Mouse (Mus musculus) stomach, embryonic 15.5 days (tissue): ENCODE measurements around the gene Slc5a8. TPM values are rescaled to one million over a fixed set of nuclear protein-coding genes. Genes with fewer than 3 reads are reported as not detected.

Source experiments
- ATAC-seq: fragments of 200-750 bp; cut with Nextera tagmentation; 2 replicates; pipeline ENCODE4 v1.8.0; 2017; ENCODE audit warnings: low read depth, moderate number of reproducible peaks, moderate TSS enrichment; ENCODE audit not compliant: insufficient read depth, low FRiP score
- H3K27ac ChIP-seq: fragments of 300-500 bp; sonication (generic); 2 replicates; pipeline ENCODE4 v1.5.1; 2015; ENCODE audit warnings: mild to moderate bottlenecking, inconsistent platforms
- H3K27me3 ChIP-seq: fragments of 300-500 bp; sonication (generic); replicated peaks from 2 replicates; pipeline ENCODE4 v1.6.1; 2015; ENCODE audit warnings: inconsistent platforms
- H3K36me3 ChIP-seq: fragments of 300-500 bp; sonication (generic); 2 replicates; pipeline ENCODE4 v1.6.1; 2015; ENCODE audit warnings: inconsistent platforms
- H3K4me1 ChIP-seq: fragments of 300-500 bp; sonication (generic); 2 replicates; pipeline ENCODE4 v1.6.1; 2015; ENCODE audit warnings: inconsistent platforms
- H3K4me2 ChIP-seq: fragments of 300-500 bp; sonication (generic); 2 replicates; pipeline ENCODE4 v1.6.1; 2015; ENCODE audit warnings: mild to moderate bottlenecking, inconsistent platforms
- H3K4me3 ChIP-seq: fragments of 300-500 bp; sonication (generic); replicated peaks from 2 replicates; pipeline ENCODE4 v1.5.1; 2015; ENCODE audit warnings: inconsistent platforms
- H3K9ac ChIP-seq: fragments of 300-500 bp; sonication (generic); 2 replicates; pipeline ENCODE4 v1.6.1; 2015; ENCODE audit warnings: inconsistent platforms
- H3K9me3 ChIP-seq: fragments of 300-500 bp; sonication (generic); 2 replicates; pipeline ENCODE4 v1.6.1; 2016; ENCODE audit warnings: inconsistent platforms
- WGBS: fragments of 180-500 bp; shearing (Covaris S2); methylation state at CpG from one replicate; pipeline ENCODE4 v1.1.7; 2015; 5-methylcytosine and 5-hydroxymethylcytosine counted together
- polyA plus RNA-seq: library from polyadenylated mRNA; unstranded; fragments of >200 nt; fragmentation: Nextera tagmentation; extraction: Ambion mirVana; gene quantifications from 2 replicates; pipeline ENCODE4 v1.2.1, GENCODE M21; 2015

Slc5a8 gene
- polyA plus RNA-seq, 1 experiment from 2014 or later, result 0.10 TPM

DNA sequence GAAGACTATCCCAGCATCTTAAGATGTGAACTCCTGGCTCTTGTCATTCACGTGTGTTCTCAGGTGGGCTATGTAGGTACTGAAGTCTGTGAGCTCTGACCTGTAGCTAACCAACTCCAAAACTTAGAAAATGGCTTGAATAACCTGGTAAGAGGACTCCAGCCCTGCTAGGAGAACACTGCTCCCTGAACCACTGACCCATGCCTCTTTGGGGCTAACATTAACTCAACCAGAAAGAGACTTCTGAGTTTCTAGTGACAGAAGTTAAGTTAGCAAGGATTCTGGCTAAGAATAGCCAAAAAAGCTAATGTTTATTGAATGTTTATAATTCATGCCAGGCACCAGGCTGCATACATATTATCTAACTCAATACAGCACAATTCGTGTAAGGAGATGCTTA, 2.6 kb downstream of the Slc5a8 start:
- Histone ChIP-seq H3K27ac (no peak overlapping the region), H3K27me3 (peaks cover 25% of the 10 kb centered on the region), H3K36me3 (no peaks in the 10 kb centered on the region), H3K4me2 (no peak overlapping the region), H3K9me3 (no peaks in the 10 kb centered on the region), H3K4me1 (no peaks in the 10 kb centered on the region), H3K9ac (no peak overlapping the region), H3K4me3 (no peak overlapping the region)
- 70% methylated on average over 2 of the region's 2 CpGs for WGBS
- ATAC-seq, result no peak

GRCm38 (mm10) chr10:88891410-88891809, 5.6 kb downstream of the Slc5a8 start:
- no peak for ATAC-seq
- no peak overlapping the region for H3K4me2 ChIP-seq
- H3K9ac ChIP-seq, result no peak overlapping the region
- H3K36me3 ChIP-seq, result no peaks in the 10 kb centered on the region
- H3K27ac ChIP-seq, result no peak overlapping the region
- H3K4me1 ChIP-seq, result no peaks in the 10 kb centered on the region
- WGBS, result 79% methylated on average over 7 of the region's 7 CpGs
- no peak overlapping the region for H3K4me3 ChIP-seq
- H3K9me3 ChIP-seq, result no peaks in the 10 kb centered on the region
- peaks cover 8% of the 10 kb centered on the region for H3K27me3 ChIP-seq

GRCm38 (mm10) chr10:88892560-88893087, 6.8 kb downstream of the Slc5a8 start:
- no peaks in the 10 kb centered on the region for H3K36me3 ChIP-seq
- no peak for ATAC-seq
- WGBS, result 72% methylated on average over 8 of the region's 8 CpGs

GRCm38 (mm10) chr10:88897032-88897431, 11.2 kb downstream of the Slc5a8 start:
- no peaks in the 10 kb centered on the region for H3K27me3 ChIP-seq
- no peaks in the 10 kb centered on the region for H3K36me3 ChIP-seq
- no peak overlapping the region for H3K4me3 ChIP-seq
- WGBS, result 75% methylated on average over 6 of the region's 6 CpGs
- H3K9me3 ChIP-seq, result no peaks in the 10 kb centered on the region
- H3K4me1 ChIP-seq, result no peaks in the 10 kb centered on the region
- no peak overlapping the region for H3K4me2 ChIP-seq
- no peak overlapping the region for H3K27ac ChIP-seq
- no peak overlapping the region for H3K9ac ChIP-seq
- ATAC-seq, result no peak

More at GRCm38 (mm10) chr10:88892560-88893087, 6.8 kb downstream of the Slc5a8 start:
- Histone ChIP-seq H3K9me3 (no peaks in the 10 kb centered on the region), H3K4me2 (no peak overlapping the region), H3K27ac (no peak overlapping the region), H3K4me1 (no peaks in the 10 kb centered on the region), H3K9ac (no peak overlapping the region), H3K27me3 (0 out of 2 replicates have a peak, but pooled peaks cover under 1% of the 10 kb centered on the region), H3K4me3 (no peak overlapping the region)

- Histone ChIP-seq H3K4me1 (no peaks in the 10 kb centered on the region), H3K4me2 (no peak overlapping the region), H3K9ac (no peak overlapping the region), H3K27me3 (no peaks in the 10 kb centered on the region), H3K27ac (no peak overlapping the region), H3K9me3 (no peaks in the 10 kb centered on the region), H3K36me3 (no peaks in the 10 kb centered on the region), H3K4me3 (no peak overlapping the region)
- WGBS, result 87% methylated on average over 12 of the region's 12 CpGs
- ATAC-seq, result no peak
Measured at GRCm38 (mm10) chr10:88949649-88950296, 64.0 kb downstream of the Slc5a8 start.

GRCm38 (mm10) chr10:88950297-88950653, 64.5 kb downstream of the Slc5a8 start:
- no peak overlapping the region for H3K9ac ChIP-seq
- H3K4me3 ChIP-seq, result no peak overlapping the region
- H3K4me1 ChIP-seq, result no peaks in the 10 kb centered on the region
- H3K4me2 ChIP-seq, result no peak overlapping the region
- no peak for ATAC-seq
- WGBS, result 68% methylated on average over 4 of the region's 4 CpGs
- no peak overlapping the region for H3K27ac ChIP-seq
- H3K9me3 ChIP-seq, result no peaks in the 10 kb centered on the region
- H3K36me3 ChIP-seq, result no peaks in the 10 kb centered on the region
- H3K27me3 ChIP-seq, result no peaks in the 10 kb centered on the region

DNA sequence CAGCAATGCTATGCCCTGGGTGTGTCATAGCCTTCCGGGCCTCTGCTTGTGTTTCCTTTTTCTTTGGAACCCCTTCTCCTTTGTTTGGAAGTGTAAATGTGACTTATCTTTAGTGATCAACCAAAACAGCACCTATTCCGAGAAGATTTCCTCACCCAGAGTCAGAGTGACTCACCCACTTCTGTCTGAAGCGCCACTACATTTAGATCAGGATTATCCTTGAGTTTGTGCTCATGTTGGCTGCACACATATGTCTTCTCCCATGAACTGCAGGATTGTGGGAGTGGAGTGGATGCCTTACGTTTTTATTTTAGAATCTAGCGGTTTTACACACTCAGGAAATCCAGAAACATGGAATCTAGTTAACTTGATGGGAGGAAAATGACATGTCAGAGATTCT, 75.0 kb downstream of the Slc5a8 start:
- no peak for ATAC-seq
- no peak overlapping the region for H3K4me3 ChIP-seq
- H3K27ac ChIP-seq, result no peak overlapping the region
- no peaks in the 10 kb centered on the region for H3K4me1 ChIP-seq
- H3K9me3 ChIP-seq, result no peaks in the 10 kb centered on the region
- no peaks in the 10 kb centered on the region for H3K36me3 ChIP-seq
- no peaks in the 10 kb centered on the region for H3K27me3 ChIP-seq
- no peak overlapping the region for H3K9ac ChIP-seq
- no peak overlapping the region for H3K4me2 ChIP-seq
- 67% methylated on average over 5 of the region's 5 CpGs for WGBS

- 84% methylated on average over 5 of the region's 5 CpGs for WGBS
- no peak overlapping the region for H3K9ac ChIP-seq
- no peak for ATAC-seq
Measured at GRCm38 (mm10) chr10:88968586-88968985, 82.8 kb downstream of the Slc5a8 start.

GRCm38 (mm10) chr10:88970951-88971725, 85.3 kb downstream of the Slc5a8 start:
- Histone ChIP-seq H3K27me3 (no peaks in the 10 kb centered on the region), H3K36me3 (no peaks in the 10 kb centered on the region), H3K9me3 (no peaks in the 10 kb centered on the region), H3K27ac (no peak overlapping the region), H3K4me2 (no peak overlapping the region), H3K9ac (no peak overlapping the region), H3K4me3 (no peak overlapping the region), H3K4me1 (no peaks in the 10 kb centered on the region)
- WGBS, result 61% methylated on average over 7 of the region's 7 CpGs
- ATAC-seq, result no peak

More at GRCm38 (mm10) chr10:88968586-88968985, 82.8 kb downstream of the Slc5a8 start:
- no peak overlapping the region for H3K4me2 ChIP-seq
- no peak overlapping the region for H3K27ac ChIP-seq
- H3K27me3 ChIP-seq, result no peaks in the 10 kb centered on the region
- no peaks in the 10 kb centered on the region for H3K9me3 ChIP-seq
- no peak overlapping the region for H3K4me3 ChIP-seq
- H3K4me1 ChIP-seq, result no peaks in the 10 kb centered on the region
- no peaks in the 10 kb centered on the region for H3K36me3 ChIP-seq

DNA sequence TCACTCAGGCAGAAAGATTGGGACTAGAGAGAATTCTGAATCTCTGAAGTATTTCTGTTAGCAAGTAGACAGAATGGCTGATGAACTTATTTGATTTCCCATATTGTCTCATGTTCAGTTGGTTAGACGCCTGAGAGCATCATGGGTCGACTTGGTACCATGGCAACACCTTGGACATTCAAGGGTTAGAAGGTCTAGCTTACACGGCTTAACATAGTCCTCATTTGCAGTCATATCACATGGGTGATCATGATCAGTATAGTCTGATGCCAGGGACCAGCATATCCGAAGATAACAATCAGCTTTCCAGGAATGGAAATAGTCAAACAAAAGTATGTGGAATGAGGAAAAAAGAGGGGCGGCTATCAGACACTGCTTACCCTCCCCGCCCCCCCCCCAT, 93.1 kb downstream of the Slc5a8 start:
- Histone ChIP-seq H3K9ac (no peak overlapping the region), H3K4me1 (no peaks in the 10 kb centered on the region), H3K4me2 (no peak overlapping the region), H3K27ac (no peak overlapping the region), H3K27me3 (no peaks in the 10 kb centered on the region), H3K4me3 (no peak overlapping the region), H3K36me3 (no peaks in the 10 kb centered on the region), H3K9me3 (no peaks in the 10 kb centered on the region)
- no peak for ATAC-seq
- 79% methylated on average over 6 of the region's 6 CpGs for WGBS
